Mouse (Mus musculus) R1 (cell line): ENCODE results near the gene Fbxl15.
A peak's percentile ranks its signal among the peaks of the same experiment; 100 is the strongest.

Experiments used
- DNase-seq: peaks from one replicate; pipeline ENCODE4 v3.0.0-alpha.2; 2018; ENCODE audit warnings: low read depth, low spot score

Fbxl15 gene

DNA sequence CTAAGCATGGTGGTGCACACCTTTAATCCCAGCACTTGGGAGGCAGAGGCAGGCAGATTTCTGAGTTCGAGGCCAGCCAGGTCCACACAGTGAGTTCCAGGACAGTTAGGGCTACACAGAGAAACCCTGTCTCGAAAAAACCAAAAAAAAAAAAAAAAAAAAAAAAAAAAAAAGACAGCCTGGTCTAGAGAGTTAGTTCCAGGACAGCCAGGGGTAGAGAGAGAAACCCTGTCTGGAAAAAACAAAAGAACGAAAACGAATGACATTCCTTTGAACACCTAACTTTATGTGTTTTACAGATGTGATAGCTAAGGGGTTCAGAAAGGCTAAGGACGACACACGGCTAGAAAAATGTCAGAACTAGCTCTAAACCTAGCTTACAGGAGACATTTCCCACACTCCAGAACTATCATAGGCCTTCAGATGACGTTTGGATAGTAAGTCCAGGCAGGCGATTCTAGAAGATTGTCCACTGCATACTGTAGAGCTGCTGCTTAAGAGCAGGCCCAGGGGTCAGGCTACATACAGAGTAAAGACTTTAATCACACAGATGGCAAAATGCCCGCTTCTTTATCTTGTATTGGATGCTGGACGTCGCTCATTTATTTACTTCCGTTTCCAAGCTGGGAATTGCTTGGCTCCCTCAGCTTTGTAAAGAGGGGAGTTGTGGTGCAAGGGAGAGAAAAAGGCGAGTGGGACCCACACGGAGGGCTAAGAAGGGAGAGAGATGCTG, 20.1 kb downstream of the Fbxl15 start:
- DNase-seq = no peak

DNA sequence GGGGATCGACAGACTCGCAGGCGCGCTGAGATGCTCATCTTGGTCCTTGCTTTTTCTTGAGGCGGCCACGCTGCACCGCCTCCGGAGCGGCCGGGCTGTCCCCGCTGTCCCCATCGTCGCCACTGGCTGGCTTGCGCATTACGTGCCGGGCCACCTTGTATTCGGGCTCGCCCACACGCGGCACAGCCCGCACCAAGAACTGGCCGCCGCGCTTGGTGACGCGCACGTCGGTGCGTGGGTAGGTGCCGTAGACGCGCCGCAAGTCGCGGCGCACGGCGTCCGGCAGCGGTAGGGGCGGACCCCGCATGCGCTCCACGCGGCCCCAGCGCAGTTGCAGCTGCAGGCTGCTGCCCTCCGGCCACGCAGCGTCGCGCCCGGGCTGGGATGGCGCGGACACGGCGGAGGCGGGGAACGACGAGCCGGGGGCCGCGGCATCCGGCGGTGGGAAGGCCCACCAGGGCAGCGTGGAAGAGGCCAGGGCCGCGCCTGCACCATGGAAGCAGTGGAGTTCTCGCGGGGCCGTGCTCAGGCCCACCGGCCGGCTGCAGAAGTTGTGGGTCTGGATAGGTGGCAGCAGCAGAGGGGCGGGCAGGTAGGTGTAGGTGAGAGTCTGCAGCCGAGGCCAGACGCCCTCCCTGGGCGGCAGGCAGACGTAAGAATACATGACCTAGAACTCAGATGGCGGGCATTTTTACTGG, 20.9 kb downstream of the Fbxl15 start:
- peak; percentile 77 for DNase-seq

DNA sequence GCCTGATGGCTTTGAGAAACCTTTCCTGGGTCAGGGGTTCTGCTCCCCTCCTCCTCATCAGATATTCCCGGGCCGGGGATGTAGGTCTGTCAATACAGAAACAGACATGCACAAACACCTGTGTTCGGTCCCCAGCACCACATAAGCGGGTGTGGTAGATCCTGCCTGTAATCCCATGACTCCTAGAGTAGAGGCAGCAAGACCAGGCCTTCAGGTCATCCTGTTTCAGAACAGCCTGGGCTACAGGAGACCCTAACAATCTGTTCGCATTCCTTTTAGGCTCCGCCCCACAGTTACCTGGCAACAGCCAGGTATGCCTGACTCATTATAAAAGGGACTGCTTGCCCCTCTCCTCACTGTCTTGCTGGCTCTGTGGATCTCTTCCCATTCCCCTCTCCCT, 21.6 kb downstream of the Fbxl15 start:
- DNase-seq = peak; percentile 51

DNA sequence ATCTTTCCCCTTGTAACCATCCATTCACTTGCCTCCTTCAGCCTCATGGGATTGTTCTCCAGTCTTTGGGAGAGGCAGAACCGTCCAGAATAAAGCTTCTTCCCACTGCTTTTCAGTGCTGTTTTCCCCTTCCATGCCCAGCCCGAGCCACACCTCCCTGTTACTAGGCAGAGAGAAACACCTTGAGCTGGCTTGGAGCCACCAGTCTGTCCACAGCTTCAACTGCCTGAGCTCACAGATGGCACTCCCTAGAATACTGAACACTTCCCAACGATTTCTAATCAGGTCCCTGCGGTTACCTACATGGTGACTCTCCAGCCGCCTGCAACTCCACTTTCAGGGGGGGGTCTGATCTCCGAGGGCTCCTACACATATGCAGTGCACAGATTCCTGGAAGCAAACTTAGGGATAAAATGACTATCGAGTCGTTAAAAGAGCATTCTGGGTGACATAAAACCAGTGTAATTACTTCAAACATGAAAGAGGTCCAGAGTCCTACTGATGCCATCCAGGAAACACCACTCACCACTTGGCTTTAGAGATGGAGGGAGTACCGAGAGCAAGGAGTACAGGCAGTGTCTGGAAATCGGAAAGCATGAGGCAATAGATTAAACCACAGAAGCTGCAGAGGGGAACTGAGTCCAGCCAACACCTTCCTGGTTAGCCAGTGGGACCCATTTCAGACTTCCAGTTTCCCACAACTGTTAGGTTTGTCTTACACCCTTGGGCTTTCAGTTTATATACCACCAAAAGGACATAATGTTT, 22.4 kb downstream of the Fbxl15 start, which contains the start of gene 2310034G01Rik:
TSS of gene 2310034G01Rik (minus strand) at position 135 of the 765 bp plus-strand sequence.
- DNase-seq = no peak

DNA sequence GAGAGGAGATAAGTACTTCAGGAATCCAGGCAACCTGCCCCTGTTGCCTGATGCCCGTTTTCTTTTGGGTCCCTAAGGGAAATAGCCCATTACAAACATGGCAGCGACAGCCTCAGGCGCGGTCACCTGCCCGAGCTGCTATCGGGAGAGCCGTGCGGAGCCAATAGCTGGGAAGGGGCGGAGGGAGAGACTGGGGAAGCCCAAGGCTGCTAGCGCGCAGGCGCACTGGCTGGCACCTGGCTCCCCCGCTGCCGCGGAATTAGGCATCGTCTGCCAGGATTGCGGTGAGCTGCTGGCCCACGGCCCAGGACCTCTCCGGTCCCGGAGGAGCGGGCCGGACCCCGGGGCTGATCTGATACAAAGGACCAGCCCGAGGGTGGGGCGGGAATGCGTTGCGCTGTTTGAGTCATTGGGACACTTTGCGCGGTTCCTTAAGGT, 28.7 kb downstream of the Fbxl15 start:
- DNase-seq = peak; percentile 96

DNA sequence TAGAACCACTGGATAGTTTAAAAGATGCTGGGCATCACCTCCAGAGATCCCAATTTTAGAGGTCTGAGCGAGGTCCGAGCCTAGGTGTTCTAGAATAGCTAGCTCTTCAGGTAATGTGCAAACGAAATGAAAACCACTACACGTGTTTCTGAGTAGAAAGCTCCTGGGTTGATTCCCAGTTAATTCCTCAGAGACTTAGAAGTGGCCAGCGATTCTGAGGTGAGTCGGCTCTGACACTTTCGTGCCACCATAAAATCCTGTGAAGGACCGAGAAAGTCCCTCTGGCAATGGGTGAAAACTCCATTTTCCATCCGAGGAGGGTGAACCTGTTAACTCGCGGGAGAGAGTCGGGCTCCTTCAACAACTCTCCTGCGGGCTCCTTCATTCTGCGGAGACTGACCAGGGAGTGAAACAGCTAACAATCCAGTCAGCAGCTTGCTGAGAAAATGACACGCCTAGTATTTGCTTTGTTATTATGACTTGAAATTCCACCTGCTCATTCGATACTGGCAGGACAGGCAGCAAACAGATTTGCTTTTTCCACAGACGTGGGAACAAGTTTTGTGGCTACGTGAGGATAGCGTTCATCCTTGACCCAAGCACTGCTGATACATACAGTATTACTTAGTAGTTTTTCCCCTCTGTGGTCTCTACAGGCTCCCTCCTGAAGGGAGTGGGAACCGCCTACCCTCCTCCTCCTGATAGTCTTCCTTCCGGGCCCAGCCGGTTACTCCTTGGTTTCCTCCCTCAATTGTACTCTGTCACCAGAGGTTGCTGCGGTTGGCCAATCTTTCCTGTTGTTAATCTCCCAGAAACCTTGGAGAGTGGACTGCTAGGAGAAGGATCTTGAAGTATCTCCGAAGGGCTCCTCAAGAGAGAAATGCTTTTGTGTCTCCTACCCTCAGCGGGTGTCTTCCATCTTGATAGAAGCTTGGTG, 29.6 kb downstream of the Fbxl15 start:
- peak; percentile 77 for DNase-seq

DNA sequence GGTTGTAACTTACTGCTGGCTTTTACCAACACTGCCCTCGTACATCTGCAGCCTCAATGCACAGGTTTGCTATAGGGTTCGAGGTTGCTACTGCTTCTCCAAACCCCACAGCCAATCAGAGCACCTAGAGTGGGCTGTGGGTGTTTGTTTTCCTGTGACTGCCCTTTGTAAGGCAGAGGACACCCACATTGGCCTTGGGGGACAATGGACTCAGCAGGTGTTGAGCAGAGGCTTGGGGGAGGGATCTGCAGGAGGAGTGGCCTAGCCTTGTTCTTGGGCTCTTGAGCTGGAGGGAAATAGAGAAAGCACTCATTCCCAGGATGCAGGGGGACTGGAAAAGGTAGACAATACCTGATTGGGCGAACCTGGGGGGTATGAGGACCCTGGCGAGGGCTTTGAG, 30.4 kb downstream of the Fbxl15 start:
- DNase-seq = peak; percentile 88

DNA sequence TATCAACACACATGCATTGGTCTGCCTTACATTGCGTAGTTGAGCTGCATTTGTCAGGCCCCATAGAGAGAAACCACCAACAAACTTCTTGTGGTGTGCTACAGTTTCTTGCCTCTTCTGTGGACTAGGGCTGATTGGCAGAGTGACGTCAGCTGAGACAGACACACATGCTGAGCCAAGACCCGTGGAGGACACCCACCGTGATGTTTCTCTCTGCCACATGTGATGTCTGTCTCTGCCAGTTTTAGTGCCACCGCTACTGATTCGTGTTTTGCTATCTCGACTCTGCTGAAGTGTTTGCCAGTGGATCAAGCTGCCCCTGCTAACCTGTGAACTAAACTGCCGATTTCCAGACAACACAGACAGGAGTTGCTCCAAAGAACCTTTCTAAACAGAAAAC, 34.1 kb downstream of the Fbxl15 start:
- no peak for DNase-seq

DNA sequence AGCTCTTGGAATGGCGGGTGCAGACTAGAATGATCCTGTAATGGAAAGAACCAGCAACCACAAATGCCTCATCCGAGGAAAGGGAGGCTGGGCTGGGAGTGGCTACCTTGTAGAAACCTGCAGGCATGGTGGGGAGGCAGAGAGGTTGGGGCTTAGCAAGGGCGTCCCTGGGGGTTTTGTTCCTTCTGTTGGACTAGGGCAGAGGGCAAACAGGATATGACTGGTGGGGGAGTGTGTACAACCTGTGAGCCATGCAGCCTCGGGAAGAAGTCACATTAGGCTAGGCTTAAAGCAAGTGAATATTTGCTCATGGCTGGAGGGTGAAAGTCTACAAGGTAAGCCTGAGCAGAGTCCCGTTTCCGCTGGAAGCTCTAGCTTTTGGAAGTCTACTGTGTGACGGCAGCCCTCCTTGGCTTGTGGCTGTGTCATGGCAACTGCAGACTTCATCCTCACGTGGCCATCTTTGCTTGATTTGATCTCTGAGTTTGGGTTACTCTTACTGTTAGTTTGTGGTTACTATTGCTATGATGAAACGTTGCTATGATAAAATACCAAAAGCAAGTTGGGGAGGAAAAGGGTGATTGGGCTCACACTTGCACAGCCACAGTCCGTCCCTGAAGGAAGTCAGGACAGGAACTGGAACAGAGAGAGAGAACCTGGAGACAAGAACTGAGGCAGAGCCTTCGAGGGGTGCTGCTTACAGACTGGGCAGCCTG, 35.5 kb downstream of the Fbxl15 start:
- DNase-seq = peak; percentile 20

DNA sequence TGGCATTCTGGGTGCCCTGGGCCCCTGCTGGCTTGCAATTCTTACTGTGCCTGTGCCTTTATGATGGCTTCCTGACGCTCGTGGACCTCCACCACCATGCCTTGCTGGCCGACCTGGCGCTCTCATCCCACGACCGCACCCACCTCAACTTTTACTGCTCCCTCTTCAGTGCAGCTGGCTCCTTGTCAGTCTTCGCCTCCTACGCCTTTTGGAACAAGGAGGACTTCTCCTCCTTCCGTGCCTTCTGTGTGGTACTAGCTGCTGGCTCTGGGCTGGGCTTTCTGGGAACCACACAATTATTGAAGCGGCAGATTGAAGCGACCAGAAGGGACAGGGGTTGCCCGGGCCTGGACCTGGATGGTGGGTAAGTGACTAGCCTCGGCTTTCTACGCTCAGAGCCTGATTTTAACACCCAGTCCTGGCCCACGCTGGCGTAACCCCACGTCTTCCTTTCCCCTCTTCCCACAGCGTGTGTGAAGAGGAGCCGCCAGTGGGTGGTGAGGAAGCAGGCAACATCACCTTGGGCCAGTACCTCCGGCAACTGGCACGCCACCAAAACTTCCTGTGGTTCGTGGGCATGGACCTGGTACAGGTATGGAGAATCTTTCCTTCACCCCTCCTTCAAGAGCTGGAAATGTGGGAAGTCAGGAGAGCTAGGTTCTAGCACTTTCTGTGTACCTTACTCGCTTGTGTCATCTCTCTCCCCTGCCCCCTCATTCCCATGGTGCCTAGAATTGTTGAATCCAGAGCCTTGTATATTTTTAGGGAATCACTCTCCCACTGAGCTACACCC, 40.0 kb downstream of the Fbxl15 start:
- no peak for DNase-seq

DNA sequence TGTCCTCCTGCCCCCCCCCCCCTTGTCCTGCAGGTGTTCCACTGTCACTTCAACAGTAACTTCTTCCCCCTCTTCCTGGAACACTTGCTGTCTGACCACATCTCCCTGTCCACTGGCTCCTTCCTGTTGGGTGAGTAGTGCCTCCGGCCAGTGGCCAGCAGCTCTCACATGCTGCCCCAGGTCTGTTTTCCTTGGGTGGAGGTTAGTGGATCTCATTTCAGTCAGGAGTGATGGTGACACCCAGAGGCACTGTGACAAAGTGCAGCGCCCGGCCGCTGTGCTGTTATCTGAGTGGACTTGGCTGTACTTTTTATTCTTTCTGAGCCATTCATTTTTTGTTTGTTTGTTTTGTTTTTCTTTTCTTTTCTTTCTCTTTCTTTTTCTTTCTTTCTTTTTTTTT, 41.2 kb downstream of the Fbxl15 start:
- peak; percentile 26 for DNase-seq

DNA sequence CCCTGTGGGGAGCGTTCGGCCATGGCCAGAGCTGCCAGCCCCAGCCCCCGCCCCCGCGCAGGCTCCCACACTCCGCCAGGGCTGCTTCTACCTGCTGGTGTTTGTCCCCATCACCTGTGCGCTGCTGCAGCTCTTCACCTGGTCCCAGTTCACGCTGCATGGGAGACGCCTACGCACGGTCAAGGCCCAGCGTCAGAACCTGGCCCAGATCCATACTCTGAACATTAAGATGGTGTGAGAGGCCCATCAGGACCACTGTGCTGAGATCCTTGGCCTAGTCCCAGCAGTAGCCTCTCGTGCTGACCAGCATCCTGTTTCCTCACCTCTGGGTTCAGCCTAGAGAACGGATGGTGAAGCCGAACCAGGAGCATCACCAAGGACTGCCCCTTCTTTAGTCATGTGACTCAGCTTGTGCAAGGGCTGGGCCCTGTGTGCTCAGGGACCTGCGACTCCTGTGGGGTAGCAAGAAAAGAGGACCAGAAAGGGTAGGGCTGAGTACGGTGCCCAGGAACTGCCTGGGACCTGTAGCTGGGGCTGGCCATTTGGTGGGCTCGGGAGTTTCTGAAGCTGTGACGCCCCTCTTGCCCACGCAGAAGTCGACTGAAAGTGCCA, 46.6 kb downstream of the Fbxl15 start:
- DNase-seq = peak; percentile 56

DNA sequence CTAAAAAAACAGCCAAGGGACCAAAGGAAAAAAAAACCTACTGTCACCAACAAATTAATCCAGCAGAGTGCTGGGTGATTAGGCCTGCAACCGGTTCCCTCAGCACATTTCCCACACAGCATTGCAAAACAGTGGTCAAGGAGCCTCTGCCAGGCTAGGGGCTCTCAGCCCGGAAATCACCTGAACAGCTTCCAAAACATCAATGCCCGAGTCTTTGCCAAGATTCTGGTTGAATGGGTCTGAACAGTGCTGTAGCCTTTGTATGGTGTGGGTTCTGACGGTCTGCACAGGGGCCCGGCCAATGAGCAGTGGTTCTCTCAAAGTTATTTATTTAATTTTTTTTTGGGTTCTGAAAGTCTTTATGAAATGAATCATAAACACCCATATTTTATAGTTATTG, 47.5 kb downstream of the Fbxl15 start:
- DNase-seq = no peak

DNA sequence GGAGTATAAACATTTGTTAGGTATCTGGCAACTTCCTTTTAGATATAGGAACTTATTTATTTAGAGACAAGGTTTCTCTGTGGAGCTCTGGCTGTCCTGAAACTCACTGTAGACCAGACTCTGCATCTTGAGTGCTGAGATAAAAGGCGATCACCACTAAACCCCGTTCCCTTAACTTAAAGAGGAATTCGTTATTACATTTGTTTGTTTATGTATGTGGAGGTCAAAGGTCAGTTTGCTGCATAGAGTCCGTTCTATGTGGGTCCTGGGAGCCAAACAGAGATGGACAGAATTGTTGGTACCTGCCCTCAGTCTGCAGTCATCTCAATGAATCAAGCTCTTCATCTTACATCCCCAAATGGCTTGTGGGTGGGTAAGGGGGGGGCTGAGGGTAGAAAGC, 47.9 kb downstream of the Fbxl15 start:
- no peak for DNase-seq
